Mouse (Mus musculus): ENCODE results near the gene Klf15. TPM values are rescaled to one million over a fixed set of nuclear protein-coding genes. Genes with fewer than 3 reads are reported as not detected.
A peak's percentile ranks its signal among the peaks of the same experiment; 100 is the strongest.

Klf15 gene
- polyA plus RNA-seq, 1 experiment from 2014 or later: 20.8 TPM

DNA sequence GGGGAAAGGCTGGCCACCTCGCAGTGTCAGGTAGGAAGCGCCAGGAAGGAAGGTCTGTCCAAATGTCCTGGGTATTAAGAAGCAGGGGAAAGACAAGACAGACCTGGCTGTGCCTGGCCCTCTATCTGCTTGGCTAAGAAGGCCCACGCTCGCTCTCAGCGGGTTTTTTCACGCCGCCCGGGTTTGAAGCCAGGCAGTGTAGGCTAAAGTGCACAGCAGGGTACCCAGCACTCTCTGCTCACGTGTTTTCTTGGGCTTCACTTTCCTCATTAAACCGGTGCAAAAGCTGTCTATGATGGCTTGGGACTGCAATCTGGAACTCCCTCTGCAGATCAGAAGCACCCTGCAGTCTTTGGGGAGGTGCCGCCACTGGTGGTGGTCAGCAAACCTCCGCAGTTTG, 605 bp upstream of the Klf15 start:
- no peaks in the 10 kb centered on the region for H3K27me3 ChIP-seq (ENCODE audit: insufficient read depth, low read length)
- ATAC-seq (replicated peaks; ENCODE audit: low FRiP score, low read depth): no peak
- H3K4me2 ChIP-seq (ENCODE audit: low read length): peak overlapping the region; percentile 99
- H3K4me3 ChIP-seq (replicated peaks; ENCODE audit: low read depth, low read length): peak overlapping the region; percentile 71
- H3K27ac ChIP-seq: peak overlapping the region; percentile 91; the same call in 1 of the 2 replicates
- no peaks in the 10 kb centered on the region for H3K9me3 ChIP-seq (replicated peaks; ENCODE audit: low read length)
- DNase-seq (ENCODE audit: low spot score): no peak
- no peak for TF ChIP-seq CTCF (IDR thresholded peaks at IDR 0.05; ENCODE audit: low read depth)
- H3K36me3 ChIP-seq (ENCODE audit: insufficient read depth, low read length): no peaks in the 10 kb centered on the region
- H3K4me1 ChIP-seq (replicated peaks; ENCODE audit: insufficient read depth, low read length): no peaks in the 10 kb centered on the region
- no peak overlapping the region for H3K9ac ChIP-seq (ENCODE audit: low read depth, low read length)
- 16% methylated on average over 12 of the region's 12 CpGs for WGBS

DNA sequence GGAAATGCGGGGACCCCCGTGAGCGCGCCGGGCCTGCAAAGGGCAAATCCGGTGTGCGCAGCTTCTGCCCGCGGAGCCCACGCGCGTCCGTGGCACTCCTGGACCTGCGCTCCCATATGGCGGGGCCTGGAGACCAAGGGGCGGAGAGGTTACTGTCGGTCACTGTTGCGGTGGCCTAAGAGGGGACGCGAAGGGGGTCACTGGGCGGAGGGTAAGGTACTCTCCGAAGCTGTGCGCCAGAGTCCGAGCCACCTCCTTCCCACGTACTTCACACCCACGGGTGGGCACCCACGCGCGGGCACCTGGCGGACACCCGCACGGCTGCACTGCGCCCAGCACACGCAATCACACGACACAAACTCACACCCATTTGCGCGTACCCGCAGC, 458 bp downstream of the Klf15 start:
- H3K27ac ChIP-seq: peak overlapping the region; percentile 91
- DNase-seq (ENCODE audit: low spot score): peak; percentile 22

DNA sequence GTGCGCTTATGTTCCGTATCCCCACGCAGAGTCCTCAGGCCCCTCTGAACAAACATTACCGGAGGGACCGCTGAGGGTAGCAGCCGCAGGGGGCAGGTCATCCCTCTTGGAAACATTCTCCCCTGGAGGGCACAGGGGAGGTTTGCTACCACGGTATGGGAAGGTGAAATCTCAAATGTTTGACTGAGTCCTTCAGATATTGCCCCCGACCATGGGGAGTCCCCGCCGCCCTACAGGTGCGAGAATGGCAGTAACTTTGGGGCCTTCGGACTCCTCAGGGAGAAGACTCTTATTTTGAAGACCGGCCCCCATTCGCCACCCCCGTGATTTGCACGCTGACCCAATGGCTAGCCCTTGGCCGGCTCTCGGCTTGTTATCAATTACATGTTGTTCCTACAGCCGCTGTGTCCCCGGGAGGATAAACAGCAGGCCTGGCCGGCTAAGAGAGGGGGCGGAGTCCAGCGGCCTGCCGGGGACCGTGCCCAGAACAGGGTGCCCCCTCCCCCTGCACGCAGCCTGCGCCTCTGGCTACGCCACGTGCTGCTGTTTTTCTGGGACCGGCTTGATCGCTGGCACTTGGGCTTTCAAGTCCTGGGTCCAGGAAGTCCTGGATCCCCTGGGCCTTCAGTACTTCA, 969 bp downstream of the Klf15 start:
- peak; percentile 89 for ATAC-seq (replicated peaks; ENCODE audit: low FRiP score, low read depth)
- Histone ChIP-seq H3K4me3 (replicated peaks; ENCODE audit: low read depth, low read length) (peak overlapping the region; percentile 71), H3K9me3 (replicated peaks; ENCODE audit: low read length) (no peaks in the 10 kb centered on the region), H3K4me2 (ENCODE audit: low read length) (peak overlapping the region; percentile 99), H3K36me3 (ENCODE audit: insufficient read depth, low read length) (peaks cover 7% of the 10 kb centered on the region; the same call in 1 of the 2 replicates), H3K4me1 (replicated peaks; ENCODE audit: insufficient read depth, low read length) (no peaks in the 10 kb centered on the region), H3K27me3 (ENCODE audit: insufficient read depth, low read length) (no peaks in the 10 kb centered on the region), H3K27ac (peak overlapping the region; percentile 91), H3K9ac (ENCODE audit: low read depth, low read length) (peak overlapping the region; percentile 81)
- WGBS: under 1% methylated on average over 31 of the region's 31 CpGs
- peak; percentile 91 for DNase-seq (ENCODE audit: low spot score)
- TF ChIP-seq CTCF (IDR thresholded peaks at IDR 0.05; ENCODE audit: low read depth): no peak

More for the DNA sequence above, 458 bp downstream of the Klf15 start:
- WGBS: under 1% methylated on average over 38 of the region's 38 CpGs
- peaks cover 7% of the 10 kb centered on the region; the same call in 1 of the 2 replicates for H3K36me3 ChIP-seq (ENCODE audit: insufficient read depth, low read length)
- no peak for TF ChIP-seq CTCF (IDR thresholded peaks at IDR 0.05; ENCODE audit: low read depth)
- no peaks in the 10 kb centered on the region for H3K27me3 ChIP-seq (ENCODE audit: insufficient read depth, low read length)
- peak overlapping the region; percentile 99 for H3K4me2 ChIP-seq (ENCODE audit: low read length)
- H3K9me3 ChIP-seq (replicated peaks; ENCODE audit: low read length): no peaks in the 10 kb centered on the region
- H3K9ac ChIP-seq (ENCODE audit: low read depth, low read length): peak overlapping the region; percentile 81
- H3K4me1 ChIP-seq (replicated peaks; ENCODE audit: insufficient read depth, low read length): no peaks in the 10 kb centered on the region
- peak overlapping the region; percentile 71 for H3K4me3 ChIP-seq (replicated peaks; ENCODE audit: low read depth, low read length)
- peak; percentile 52 for ATAC-seq (replicated peaks; ENCODE audit: low FRiP score, low read depth)

DNA sequence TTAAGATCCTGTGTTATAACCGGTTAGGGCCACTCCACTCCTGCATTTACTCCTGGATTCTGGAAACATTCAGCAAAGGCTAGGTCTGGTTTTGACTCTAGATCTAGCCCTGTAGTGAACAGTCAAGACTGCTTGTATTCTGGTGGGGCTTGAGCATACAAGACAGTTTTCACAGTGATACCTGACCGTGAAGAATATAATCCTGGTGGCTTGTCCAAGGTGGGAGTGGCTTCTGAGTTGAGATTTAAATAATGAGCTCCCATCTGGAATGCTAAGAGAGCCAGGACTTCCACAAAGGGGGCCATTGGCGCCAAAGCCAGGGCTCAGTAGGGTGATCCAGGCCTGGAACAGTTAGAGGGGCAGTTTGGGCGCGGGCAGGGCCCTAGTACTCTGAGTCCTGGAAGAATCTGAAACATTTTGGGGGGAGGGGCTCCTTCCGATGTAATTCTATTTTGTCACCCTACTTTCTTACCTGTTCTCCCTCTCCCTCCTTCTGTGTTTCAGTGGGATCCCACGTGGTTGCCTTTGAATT, 1.6 kb downstream of the Klf15 start:
- TF ChIP-seq CTCF (IDR thresholded peaks at IDR 0.05; ENCODE audit: low read depth): no peak
- no peak; the same call in 1 of the 2 replicates for ATAC-seq (replicated peaks; ENCODE audit: low FRiP score, low read depth)
- H3K27me3 ChIP-seq (ENCODE audit: insufficient read depth, low read length): no peaks in the 10 kb centered on the region
- peak overlapping the region; percentile 81; the same call in 1 of the 2 replicates for H3K9ac ChIP-seq (ENCODE audit: low read depth, low read length)
- 45% methylated on average over 7 of the region's 7 CpGs for WGBS
- peak overlapping the region; percentile 91 for H3K27ac ChIP-seq
- no peaks in the 10 kb centered on the region for H3K9me3 ChIP-seq (replicated peaks; ENCODE audit: low read length)
- peak overlapping the region; percentile 71 for H3K4me3 ChIP-seq (replicated peaks; ENCODE audit: low read depth, low read length)
- H3K4me1 ChIP-seq (replicated peaks; ENCODE audit: insufficient read depth, low read length): no peaks in the 10 kb centered on the region
- peak overlapping the region; percentile 99 for H3K4me2 ChIP-seq (ENCODE audit: low read length)
- peaks cover 7% of the 10 kb centered on the region; the same call in 1 of the 2 replicates for H3K36me3 ChIP-seq (ENCODE audit: insufficient read depth, low read length)
- DNase-seq (ENCODE audit: low spot score): no peak

DNA sequence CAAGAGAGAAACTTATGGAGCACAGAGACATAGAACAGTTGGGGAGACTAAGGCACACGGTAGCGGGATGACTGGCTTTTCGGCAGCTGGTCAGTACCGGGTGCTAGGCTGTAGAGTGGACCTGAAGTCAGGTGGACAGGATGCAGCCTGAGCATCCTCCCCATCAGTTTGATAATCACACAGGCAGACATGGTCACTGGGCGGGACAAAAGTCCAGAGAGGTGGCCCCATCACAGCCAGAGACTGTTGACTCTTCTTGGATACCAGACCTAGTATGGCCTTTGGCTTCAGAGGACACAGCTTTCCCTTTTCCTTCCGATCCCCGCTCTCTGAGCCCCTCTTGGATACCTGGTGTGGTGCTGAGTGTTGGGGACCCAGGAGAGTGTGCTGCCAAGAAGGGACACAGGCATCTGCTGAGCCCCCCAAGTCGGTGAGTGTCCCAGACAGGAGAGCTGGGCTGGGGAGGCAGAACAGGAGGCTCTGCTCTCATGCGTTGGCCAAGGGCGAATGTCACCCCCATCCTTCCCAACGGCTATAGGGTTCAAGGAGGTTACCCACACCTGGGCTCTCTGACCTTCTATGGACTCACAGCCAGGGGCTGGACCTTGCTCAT, 2.8 kb downstream of the Klf15 start:
- no peak for DNase-seq (ENCODE audit: low spot score)
- TF ChIP-seq CTCF (IDR thresholded peaks at IDR 0.05; ENCODE audit: low read depth): no peak
- WGBS: 91% methylated on average over 11 of the region's 11 CpGs

DNA sequence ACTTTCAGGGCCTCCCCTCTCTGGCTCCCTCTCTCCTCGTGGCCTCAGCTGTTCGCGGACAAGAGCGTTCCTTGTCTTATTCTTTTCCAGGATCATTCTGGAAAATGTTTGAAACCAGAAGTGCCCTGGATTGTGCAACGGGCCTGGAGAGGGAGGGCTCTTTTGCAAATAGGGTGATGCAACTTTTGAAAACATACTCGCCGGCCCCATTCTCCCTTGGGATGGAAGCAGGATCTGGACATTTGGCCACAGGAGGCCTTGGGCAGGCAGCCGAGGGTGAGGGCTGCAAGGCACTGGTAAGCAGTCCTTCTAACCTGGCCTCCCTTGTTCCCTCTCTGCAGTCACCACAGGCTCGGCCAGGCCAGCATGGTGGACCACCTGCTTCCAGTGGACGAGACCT, 3.7 kb downstream of the Klf15 start:
- WGBS: 85% methylated on average over 10 of the region's 10 CpGs
- Histone ChIP-seq H3K36me3 (ENCODE audit: insufficient read depth, low read length) (peaks cover 7% of the 10 kb centered on the region; the same call in 1 of the 2 replicates), H3K9me3 (replicated peaks; ENCODE audit: low read length) (no peaks in the 10 kb centered on the region), H3K27me3 (ENCODE audit: insufficient read depth, low read length) (no peaks in the 10 kb centered on the region), H3K4me2 (ENCODE audit: low read length) (no peak overlapping the region), H3K4me1 (replicated peaks; ENCODE audit: insufficient read depth, low read length) (peaks cover 6% of the 10 kb centered on the region; the same call in 1 of the 2 replicates), H3K27ac (no peak overlapping the region), H3K9ac (ENCODE audit: low read depth, low read length) (no peak overlapping the region), H3K4me3 (replicated peaks; ENCODE audit: low read depth, low read length) (no peak overlapping the region)
- ATAC-seq (replicated peaks; ENCODE audit: low FRiP score, low read depth) (no peak), DNase-seq (ENCODE audit: low spot score) (no peak)
- TF ChIP-seq CTCF (IDR thresholded peaks at IDR 0.05; ENCODE audit: low read depth): no peak

More for the DNA sequence above, 2.8 kb downstream of the Klf15 start:
- H3K4me3 ChIP-seq (replicated peaks; ENCODE audit: low read depth, low read length): no peak overlapping the region
- H3K4me2 ChIP-seq (ENCODE audit: low read length): no peak overlapping the region
- no peaks in the 10 kb centered on the region for H3K9me3 ChIP-seq (replicated peaks; ENCODE audit: low read length)
- H3K27ac ChIP-seq: no peak overlapping the region
- H3K36me3 ChIP-seq (ENCODE audit: insufficient read depth, low read length): peaks cover 7% of the 10 kb centered on the region; the same call in 1 of the 2 replicates
- no peak for ATAC-seq (replicated peaks; ENCODE audit: low FRiP score, low read depth)
- H3K9ac ChIP-seq (ENCODE audit: low read depth, low read length): no peak overlapping the region
- no peaks in the 10 kb centered on the region for H3K4me1 ChIP-seq (replicated peaks; ENCODE audit: insufficient read depth, low read length)
- H3K27me3 ChIP-seq (ENCODE audit: insufficient read depth, low read length): no peaks in the 10 kb centered on the region

Data from kidney, postnatal 0 days (tissue).